Mouse (Mus musculus): ENCODE measurements around the gene Brca2. TPM values are rescaled to one million over a fixed set of nuclear protein-coding genes. Genes with fewer than 3 reads are reported as not detected.
A peak's percentile ranks its signal among the peaks of the same experiment; 100 is the strongest.

The Brca2 gene
- polyA plus RNA-seq, 1 experiment: 2.2 TPM

- Histone ChIP-seq H3K27me3 (replicated peaks; ENCODE audit: control insufficient read depth, insufficient read depth, low read length) (no peaks in the 10 kb centered on the region), H3K4me3 (ENCODE audit: insufficient read depth, low read depth, low read length) (no peak overlapping the region), H3K4me1 (ENCODE audit: control insufficient read depth, insufficient read depth, low read length) (no peaks in the 10 kb centered on the region), H3K36me3 (ENCODE audit: control insufficient read depth, insufficient read depth, low read length) (no peaks in the 10 kb centered on the region), H3K27ac (ENCODE audit: insufficient read depth, low read depth, low read length) (no peak overlapping the region)
- no peak for DNase-seq
- WGBS: 33% methylated on average over 1 of the region's 1 CpGs
- TF ChIP-seq CTCF (conservative IDR thresholded peaks at IDR 0.05; ENCODE audit: insufficient read depth, insufficient read length, low read depth, low read length) (no peak), POLR2A (IDR thresholded peaks at IDR 0.05; ENCODE audit: low read depth, low read length) (no peak)
These were observed 88.7 kb downstream of the Brca2 start for GRCm38 (mm10) chr5:150611136-150611535.

- no peak overlapping the region for H3K27ac ChIP-seq (ENCODE audit: insufficient read depth, low read depth, low read length)
- no peaks in the 10 kb centered on the region for H3K4me1 ChIP-seq (ENCODE audit: control insufficient read depth, insufficient read depth, low read length)
- no peaks in the 10 kb centered on the region for H3K36me3 ChIP-seq (ENCODE audit: control insufficient read depth, insufficient read depth, low read length)
- no peak for TF ChIP-seq POLR2A (IDR thresholded peaks at IDR 0.05; ENCODE audit: low read depth, low read length)
- TF ChIP-seq CTCF (conservative IDR thresholded peaks at IDR 0.05; ENCODE audit: insufficient read depth, insufficient read length, low read depth, low read length): no peak
- no peak overlapping the region for H3K4me3 ChIP-seq (ENCODE audit: insufficient read depth, low read depth, low read length)
- H3K27me3 ChIP-seq (replicated peaks; ENCODE audit: control insufficient read depth, insufficient read depth, low read length): no peaks in the 10 kb centered on the region
- WGBS: 39% methylated on average over 12 of the region's 12 CpGs
- DNase-seq: no peak
These were observed 89.3 kb downstream of the Brca2 start for GRCm38 (mm10) chr5:150611697-150612096.

- TF ChIP-seq POLR2A (IDR thresholded peaks at IDR 0.05; ENCODE audit: low read depth, low read length) (no peak), CTCF (conservative IDR thresholded peaks at IDR 0.05; ENCODE audit: insufficient read depth, insufficient read length, low read depth, low read length) (no peak)
- Histone ChIP-seq H3K36me3 (ENCODE audit: control insufficient read depth, insufficient read depth, low read length) (no peaks in the 10 kb centered on the region), H3K4me1 (ENCODE audit: control insufficient read depth, insufficient read depth, low read length) (no peaks in the 10 kb centered on the region), H3K27ac (ENCODE audit: insufficient read depth, low read depth, low read length) (no peak overlapping the region), H3K27me3 (replicated peaks; ENCODE audit: control insufficient read depth, insufficient read depth, low read length) (no peaks in the 10 kb centered on the region), H3K4me3 (ENCODE audit: insufficient read depth, low read depth, low read length) (no peak overlapping the region)
- 81% methylated on average over 2 of the region's 2 CpGs for WGBS
- no peak for DNase-seq
These were observed 91.6 kb downstream of the Brca2 start for GRCm38 (mm10) chr5:150614054-150614453.

DNA sequence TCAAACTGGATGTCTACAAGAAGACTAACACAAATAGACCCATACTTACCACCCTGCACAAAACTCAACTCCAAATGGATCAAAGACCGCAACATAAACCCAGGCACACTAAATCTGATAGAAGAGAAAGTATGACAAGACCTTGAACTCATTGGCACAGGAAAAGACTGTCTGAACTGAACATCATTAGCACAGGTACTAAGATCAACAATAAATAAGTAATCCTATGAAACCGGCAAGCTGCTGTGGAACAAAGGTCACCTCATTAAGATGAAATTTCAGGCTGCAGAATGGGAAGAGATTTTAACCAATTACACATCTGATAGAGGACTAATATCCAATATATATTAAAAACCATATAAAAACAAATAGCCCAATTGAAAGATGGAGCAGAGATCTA lies 93.8 kb downstream of the Brca2 start:
- Histone ChIP-seq H3K4me3 (ENCODE audit: insufficient read depth, low read depth, low read length) (no peak overlapping the region), H3K27me3 (replicated peaks; ENCODE audit: control insufficient read depth, insufficient read depth, low read length) (no peaks in the 10 kb centered on the region), H3K27ac (ENCODE audit: insufficient read depth, low read depth, low read length) (no peak overlapping the region), H3K4me1 (ENCODE audit: control insufficient read depth, insufficient read depth, low read length) (no peaks in the 10 kb centered on the region), H3K36me3 (ENCODE audit: control insufficient read depth, insufficient read depth, low read length) (no peaks in the 10 kb centered on the region)
- TF ChIP-seq CTCF (conservative IDR thresholded peaks at IDR 0.05; ENCODE audit: insufficient read depth, insufficient read length, low read depth, low read length) (no peak), POLR2A (IDR thresholded peaks at IDR 0.05; ENCODE audit: low read depth, low read length) (no peak)
- 74% methylated on average over 2 of the region's 2 CpGs for WGBS
- DNase-seq: peak; percentile 35

DNA sequence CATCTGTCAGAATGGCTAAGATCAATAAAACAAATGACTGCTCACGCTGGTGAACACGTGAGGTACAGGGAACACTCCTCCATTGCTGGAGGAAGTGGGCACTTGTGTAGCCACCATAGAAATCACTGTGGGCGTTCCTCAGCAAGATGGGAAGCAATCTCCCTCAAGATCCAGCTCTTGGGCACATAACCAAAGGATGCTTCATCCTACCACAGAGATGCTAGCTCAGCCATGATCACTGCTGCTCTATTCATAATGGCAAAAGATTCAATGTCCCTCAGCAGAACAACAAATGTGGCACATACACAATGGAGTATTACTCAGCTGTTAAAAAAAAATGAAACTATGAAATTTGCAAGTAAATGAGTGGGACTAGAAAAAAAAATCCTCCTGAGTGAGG lies 94.3 kb downstream of the Brca2 start:
- Histone ChIP-seq H3K27ac (ENCODE audit: insufficient read depth, low read depth, low read length) (no peak overlapping the region), H3K4me3 (ENCODE audit: insufficient read depth, low read depth, low read length) (no peak overlapping the region), H3K27me3 (replicated peaks; ENCODE audit: control insufficient read depth, insufficient read depth, low read length) (no peaks in the 10 kb centered on the region), H3K4me1 (ENCODE audit: control insufficient read depth, insufficient read depth, low read length) (no peaks in the 10 kb centered on the region), H3K36me3 (ENCODE audit: control insufficient read depth, insufficient read depth, low read length) (no peaks in the 10 kb centered on the region)
- TF ChIP-seq POLR2A (IDR thresholded peaks at IDR 0.05; ENCODE audit: low read depth, low read length) (no peak), CTCF (conservative IDR thresholded peaks at IDR 0.05; ENCODE audit: insufficient read depth, insufficient read length, low read depth, low read length) (no peak)
- WGBS: 80% methylated on average over 3 of the region's 3 CpGs
- DNase-seq: no peak

- no peaks in the 10 kb centered on the region for H3K36me3 ChIP-seq (ENCODE audit: control insufficient read depth, insufficient read depth, low read length)
- DNase-seq: no peak
- TF ChIP-seq CTCF (conservative IDR thresholded peaks at IDR 0.05; ENCODE audit: insufficient read depth, insufficient read length, low read depth, low read length): no peak
- TF ChIP-seq POLR2A (IDR thresholded peaks at IDR 0.05; ENCODE audit: low read depth, low read length): no peak
- H3K27ac ChIP-seq (ENCODE audit: insufficient read depth, low read depth, low read length): no peak overlapping the region
- no peaks in the 10 kb centered on the region for H3K4me1 ChIP-seq (ENCODE audit: control insufficient read depth, insufficient read depth, low read length)
- 53% methylated on average over 10 of the region's 10 CpGs for WGBS
- H3K4me3 ChIP-seq (ENCODE audit: insufficient read depth, low read depth, low read length): no peak overlapping the region
- no peaks in the 10 kb centered on the region for H3K27me3 ChIP-seq (replicated peaks; ENCODE audit: control insufficient read depth, insufficient read depth, low read length)
These were observed 96.3 kb downstream of the Brca2 start for GRCm38 (mm10) chr5:150618599-150619355.

Other genes starting within 250 kb of the Brca2 start
- gene Zar1l, start 4.5 kb upstream of the Brca2 start, polyA plus RNA-seq (2012; rRNA removed): not detected in 2 replicates
- 6.9 and 7.8 TPM in 2 replicates for gene N4bp2l1, start 74.6 kb downstream of the Brca2 start, polyA plus RNA-seq (2012; rRNA removed)
- gene N4bp2l2, start 143.6 kb downstream of the Brca2 start, polyA plus RNA-seq (2012; rRNA removed): 6.5 and 7.4 TPM in 2 replicates
- 3.9 and 5.0 TPM in 2 replicates for gene Pds5b, start 151.1 kb downstream of the Brca2 start, polyA plus RNA-seq (2012; rRNA removed)

Measured in kidney, adult 2 months (tissue).